Mouse (Mus musculus): ENCODE results near the gene Polr2c.
A peak's percentile ranks its signal among the peaks of the same experiment; 100 is the strongest.
"Not testable (repeated sequence)": the region's sequence is repeated elsewhere in the genome, so short reads cannot be mapped to it uniquely, and the experiment has no call there.

Gene Polr2c

DNA sequence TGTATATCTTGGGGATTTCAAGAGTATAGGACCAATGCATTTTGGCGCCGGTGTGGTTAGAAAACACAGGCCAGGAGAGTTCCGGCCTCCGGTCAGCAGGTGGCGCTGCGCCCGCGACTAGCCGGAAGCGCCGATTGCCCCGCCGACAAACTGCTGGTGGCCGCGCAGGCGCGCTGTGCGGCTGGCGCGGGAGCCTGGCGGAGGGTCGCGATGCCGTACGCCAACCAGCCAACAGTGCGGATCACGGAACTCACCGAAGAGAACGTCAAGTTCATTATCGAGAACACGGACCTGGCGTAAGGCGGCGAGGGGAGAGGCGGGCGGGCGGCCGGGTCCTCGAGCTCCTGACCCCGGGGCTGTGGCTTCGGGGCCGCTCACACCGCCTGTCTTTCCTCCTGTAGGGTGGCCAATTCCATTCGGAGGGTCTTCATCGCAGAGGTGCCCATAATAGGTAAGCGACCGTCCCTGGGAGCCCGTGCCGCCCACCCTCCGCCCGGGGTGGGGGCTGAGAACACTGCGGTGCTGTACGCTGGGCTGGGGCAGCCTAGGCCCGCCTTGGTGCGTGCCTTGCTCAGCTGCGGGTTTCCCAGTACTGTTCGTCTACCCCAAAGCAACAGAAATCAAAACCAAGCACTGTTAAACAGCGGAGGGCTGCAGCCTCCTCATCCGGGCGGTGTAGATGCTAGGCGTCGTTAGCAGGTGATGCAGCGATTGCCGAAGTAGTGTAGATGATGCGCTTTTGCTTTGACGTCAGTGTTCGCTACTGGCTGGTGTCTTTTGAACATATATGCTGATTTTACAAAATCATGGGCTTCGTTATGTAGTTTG, at the start of gene Polr2c:
TSS of gene Polr2c (plus strand) at position 105 of the 828 bp plus-strand sequence.
- DNase-seq (ENCODE audit: low spot score) = peak; percentile 90

GRCm38 (mm10) chr8:94807506-94807905, 49.7 kb upstream of the Polr2c start:
- DNase-seq (ENCODE audit: low spot score) = no peak

- DNase-seq (ENCODE audit: low spot score) = no peak
These were observed 48.9 kb upstream of the Polr2c start for GRCm38 (mm10) chr8:94808372-94808771.

DNA sequence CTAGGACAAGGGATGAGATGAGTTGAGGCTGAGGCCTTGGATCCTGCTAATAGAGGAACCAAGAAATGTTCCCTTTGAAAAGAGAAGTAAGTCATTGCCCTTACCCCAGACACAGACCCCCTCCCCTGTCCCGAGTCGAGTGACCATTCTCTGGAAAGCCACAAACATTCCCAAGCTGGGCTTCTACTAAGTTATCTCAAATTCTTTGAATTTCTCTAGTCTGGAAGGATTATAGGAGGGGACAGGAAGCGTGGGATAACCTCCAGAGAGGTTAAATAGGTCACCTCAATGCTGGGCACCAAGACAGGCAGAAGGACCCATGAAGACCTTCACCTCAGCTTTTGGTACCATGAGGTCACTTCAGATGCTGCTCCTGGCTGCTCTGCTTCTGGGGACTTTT, 47.1 kb upstream of the Polr2c start, which contains the start of gene Ccl17:
TSS of gene Ccl17 (plus strand) at position 301 of the 400 bp plus-strand sequence.
- DNase-seq (ENCODE audit: low spot score) = no peak

- no peak for DNase-seq (ENCODE audit: low spot score)
These were observed 46.4 kb upstream of the Polr2c start for GRCm38 (mm10) chr8:94810855-94811254.

- no peak for DNase-seq (ENCODE audit: low spot score)
These were observed 45.6 kb upstream of the Polr2c start for GRCm38 (mm10) chr8:94811654-94812053.

DNA sequence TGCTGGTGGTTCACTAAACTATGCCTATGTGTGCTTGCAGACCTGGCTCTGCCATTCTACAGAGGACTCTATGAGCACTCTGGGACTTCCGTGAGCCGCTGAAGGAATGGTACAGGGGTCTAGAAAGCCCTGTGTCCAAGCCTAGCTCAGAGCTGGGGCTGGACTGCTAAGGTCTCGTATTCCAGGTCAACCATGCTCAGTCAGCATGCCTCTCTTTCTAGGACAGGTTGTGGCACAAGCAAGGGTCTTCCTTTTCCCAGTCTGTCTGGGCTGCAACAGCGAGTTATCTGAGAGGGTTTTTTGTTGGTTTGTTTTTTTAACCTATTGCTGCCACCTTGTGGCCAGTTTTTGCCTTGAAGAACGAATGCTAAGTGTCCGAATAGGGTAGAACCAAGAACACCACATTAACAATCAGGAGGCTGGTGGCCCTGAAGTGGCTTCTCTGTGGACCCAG, 44.6 kb upstream of the Polr2c start:
- peak; percentile 84 for DNase-seq (ENCODE audit: low spot score)

DNA sequence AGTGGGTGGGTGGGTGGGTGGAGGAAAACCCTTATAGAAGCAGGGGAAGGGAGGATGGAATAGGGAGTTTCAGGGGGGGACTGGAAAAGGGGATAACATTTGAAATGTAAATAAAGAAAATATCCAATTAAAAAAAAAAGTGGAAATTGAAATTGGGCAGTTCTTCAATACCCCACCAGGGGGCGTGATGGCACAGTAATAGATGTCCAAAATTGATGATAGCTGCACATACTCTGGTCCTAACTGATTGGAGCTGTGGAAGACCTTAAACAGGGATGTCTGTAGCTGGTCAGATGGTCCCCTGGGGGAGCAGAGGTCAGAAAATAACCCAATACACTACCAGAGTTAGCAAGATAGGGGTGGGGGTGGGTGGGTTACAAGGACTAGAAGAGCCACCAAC, 42.7 kb upstream of the Polr2c start:
- DNase-seq (ENCODE audit: low spot score) = no peak

DNA sequence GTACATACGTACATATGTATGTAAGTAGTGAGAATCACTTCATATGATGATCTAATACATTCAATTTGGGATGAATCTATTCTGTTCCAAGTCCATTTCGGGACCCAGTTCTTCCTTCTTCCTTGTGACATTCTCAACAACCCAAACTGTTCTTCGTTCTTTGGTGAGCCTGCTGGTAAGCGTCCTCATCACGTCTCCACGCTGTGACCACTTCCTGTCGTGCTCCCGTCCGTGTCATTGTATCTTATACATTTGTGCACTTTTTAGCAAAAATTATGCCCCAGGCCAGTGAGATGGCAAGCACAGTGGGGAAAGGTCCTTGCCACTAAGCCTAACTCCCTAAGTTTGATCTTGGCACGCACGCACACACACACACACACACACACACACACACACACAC, 39.3 kb upstream of the Polr2c start:
- no peak for DNase-seq (ENCODE audit: low spot score)

GRCm38 (mm10) chr8:94819671-94820179, 37.5 kb upstream of the Polr2c start:
- no peak for DNase-seq (ENCODE audit: low spot score)

GRCm38 (mm10) chr8:94820553-94820952, 36.7 kb upstream of the Polr2c start:
- no peak for DNase-seq (ENCODE audit: low spot score)

DNA sequence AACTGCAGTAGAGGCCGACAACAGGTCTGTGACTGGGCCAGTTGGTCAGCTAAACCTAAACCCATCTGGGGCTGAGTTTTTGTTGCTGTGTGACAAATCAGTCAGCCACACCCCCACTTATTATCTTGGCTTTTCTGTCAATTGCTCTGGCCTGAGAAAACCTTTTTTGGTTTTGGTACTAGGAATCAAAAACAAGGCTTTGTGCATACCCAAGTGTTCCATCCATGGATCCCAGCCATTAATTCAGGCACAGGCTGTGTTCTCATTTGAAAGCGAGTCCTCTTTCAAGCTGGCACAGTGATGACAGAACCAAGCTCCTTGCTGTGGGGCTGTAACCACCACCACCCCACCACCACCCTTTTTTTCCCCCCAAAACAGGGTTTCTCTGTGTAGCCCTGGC, 35.9 kb upstream of the Polr2c start:
- DNase-seq (ENCODE audit: low spot score) = no peak

GRCm38 (mm10) chr8:94822637-94823560, 34.4 kb upstream of the Polr2c start:
- DNase-seq (ENCODE audit: low spot score) = peak; percentile 62

DNA sequence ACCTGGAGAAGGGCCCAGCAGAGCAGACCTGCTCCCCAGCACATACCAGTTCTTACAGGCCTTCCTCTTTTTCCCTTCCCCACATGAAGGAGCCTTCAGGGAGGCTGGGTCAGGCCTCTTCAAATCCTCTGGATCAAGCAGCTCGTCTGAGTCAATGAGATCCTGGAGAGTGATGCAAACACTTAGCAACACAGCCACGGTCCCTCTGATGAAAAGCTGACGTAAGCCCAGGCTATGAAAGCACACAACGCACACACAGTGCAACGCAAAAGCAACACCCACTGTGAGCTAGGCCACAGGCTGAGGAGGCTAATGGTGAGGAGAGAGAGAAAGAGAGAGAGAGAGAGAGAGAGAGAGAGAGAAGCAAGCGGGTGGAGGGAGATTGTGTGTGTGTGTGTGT, 32.1 kb upstream of the Polr2c start:
- no peak for DNase-seq (ENCODE audit: low spot score)

GRCm38 (mm10) chr8:94826210-94826609, 31.0 kb upstream of the Polr2c start:
- no peak for DNase-seq (ENCODE audit: low spot score)

GRCm38 (mm10) chr8:94828284-94828683, 29.0 kb upstream of the Polr2c start:
- no peak for DNase-seq (ENCODE audit: low spot score)

DNA sequence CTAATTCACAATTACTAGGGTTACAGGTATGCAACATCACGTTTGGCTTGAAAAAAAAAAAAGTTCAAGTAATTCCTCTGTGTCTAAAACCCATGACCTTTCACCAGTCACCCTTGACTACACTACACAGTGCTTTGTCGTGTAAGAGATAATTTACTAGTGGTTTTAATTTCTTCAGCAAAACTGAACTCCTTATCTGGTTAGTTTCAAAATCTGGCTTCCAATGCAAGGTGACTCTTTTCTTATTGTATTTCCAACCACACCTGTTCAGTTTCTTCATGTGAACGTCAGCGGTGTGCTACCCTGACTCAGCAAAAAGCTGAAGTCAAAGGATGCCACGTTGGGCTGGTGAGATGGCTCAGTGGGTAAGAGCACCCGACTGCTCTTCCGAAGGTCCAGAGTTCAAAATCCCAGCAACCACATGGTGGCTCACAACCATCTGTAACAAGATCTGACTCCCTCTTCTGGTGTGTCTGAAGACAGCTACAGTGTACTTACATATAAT, 23.3 kb upstream of the Polr2c start:
- not testable (repeated sequence) for DNase-seq (ENCODE audit: low spot score)

- not testable (repeated sequence) for DNase-seq (ENCODE audit: low spot score)
These were observed 21.5 kb upstream of the Polr2c start for GRCm38 (mm10) chr8:94835751-94836150.

DNA sequence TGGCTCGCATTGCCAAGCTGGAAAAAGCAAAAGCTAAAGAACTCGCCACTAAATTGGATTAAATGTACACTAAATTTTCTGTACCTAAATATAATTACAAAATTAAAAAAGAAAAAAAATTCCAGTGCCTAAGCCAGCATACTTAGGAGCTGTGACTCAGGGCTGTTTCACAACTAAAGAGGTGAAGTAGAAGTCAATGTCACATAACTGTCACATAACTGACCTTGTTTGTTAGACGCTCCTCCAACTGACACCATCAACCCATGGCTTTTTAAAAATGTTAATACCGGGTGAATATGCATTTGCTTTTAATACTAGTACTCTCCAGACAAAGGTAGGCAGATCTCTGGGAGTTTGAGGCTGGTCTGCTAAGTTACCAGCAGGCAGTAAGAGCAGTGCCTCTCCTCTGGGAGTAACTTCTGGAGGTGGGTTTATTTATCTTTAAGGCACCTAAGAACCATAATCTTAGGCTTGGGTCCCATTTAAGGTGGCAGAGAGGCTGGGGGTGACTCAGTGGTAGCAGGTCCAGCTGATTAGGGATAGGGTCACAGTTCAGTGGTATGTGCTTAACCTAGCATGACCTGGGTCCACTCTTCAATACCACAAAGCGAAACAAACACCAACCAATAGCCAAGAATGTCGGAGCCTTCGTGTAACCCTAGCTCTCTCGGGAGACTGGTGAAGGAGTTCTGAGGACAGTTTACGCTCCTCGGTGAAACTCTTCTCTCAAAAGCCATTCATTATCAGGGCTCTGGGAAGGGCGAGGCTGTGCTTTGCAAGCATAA, 20.6 kb upstream of the Polr2c start:
- no peak for DNase-seq (ENCODE audit: low spot score)

- DNase-seq (ENCODE audit: low spot score) = peak; percentile 96
These were observed 19.3 kb upstream of the Polr2c start, which contains the start of the genes Coq9 and Ciapin1 for GRCm38 (mm10) chr8:94837662-94838574. Gene Coq9, plus strand, starts transcription at chr8:94838321. Gene Ciapin1, minus strand, starts transcription at chr8:94838358.

Data from urinary bladder, postnatal 14 days (tissue).